Mouse (Mus musculus) kidney, adult 2 months (tissue): ENCODE measurements around the gene Pum1. TPM values are rescaled to one million over a fixed set of nuclear protein-coding genes. Genes with fewer than 3 reads are reported as not detected.

ENCODE experiments used
- DNase-seq: peaks from one replicate; pipeline ENCODE4 v3.0.0; 2021
- H3K27ac ChIP-seq: fragments of 200-500 bp; 2 replicates; pipeline ENCODE4 v1.5.1; 2012; ENCODE audit warnings: low read depth, low read length, control low read depth, inconsistent platforms; ENCODE audit not compliant: insufficient read depth
- H3K27me3 ChIP-seq: fragments of 200-500 bp; replicated peaks from 2 replicates; pipeline ENCODE4 v1.6.1; 2012; ENCODE audit warnings: mild to moderate bottlenecking, moderate library complexity, low read length, inconsistent platforms; ENCODE audit not compliant: control insufficient read depth, insufficient read depth
- H3K36me3 ChIP-seq: fragments of 200-500 bp; 2 replicates; pipeline ENCODE4 v1.6.1; 2012; ENCODE audit warnings: mild to moderate bottlenecking, moderate library complexity, low read length, inconsistent platforms; ENCODE audit not compliant: control insufficient read depth, insufficient read depth
- H3K4me1 ChIP-seq: fragments of 200-500 bp; 2 replicates; pipeline ENCODE4 v1.6.1; 2011; ENCODE audit warnings: low read length; ENCODE audit not compliant: control insufficient read depth, insufficient read depth
- H3K4me3 ChIP-seq: fragments of 200-500 bp; 2 replicates; pipeline ENCODE4 v1.5.1; 2011; ENCODE audit warnings: mild to moderate bottlenecking, low read depth, low read length, control low read depth; ENCODE audit not compliant: insufficient read depth
- CTCF ChIP-seq: fragments of 200-500 bp; conservative IDR thresholded peaks from 2 replicates; pipeline ENCODE4 v1.5.1; 2011; ENCODE audit warnings: low read depth, mild to moderate bottlenecking, control low read depth, low read length, moderate library complexity, mixed read lengths; ENCODE audit not compliant: insufficient read depth, insufficient read length
- POLR2A ChIP-seq: fragments of 200-500 bp; IDR thresholded peaks from one replicate; pipeline ENCODE4 v1.6.1; 2011; ENCODE audit warnings: low read depth, low read length, control low read depth
- WGBS: fragments of 180-500 bp; shearing (Covaris S2); methylation state at CpG from one replicate; pipeline ENCODE4 v1.1.7; 2018; 5-methylcytosine and 5-hydroxymethylcytosine counted together
- polyA plus RNA-seq: library from polyadenylated mRNA; depleted of rRNA; stranded (reverse); fragments of >200 nt; gene quantifications from 2 replicates; pipeline ENCODE4 v1.2.3, GENCODE M21; 2012

The Pum1 gene
- polyA plus RNA-seq, 1 experiment = 45.9 TPM

DNA sequence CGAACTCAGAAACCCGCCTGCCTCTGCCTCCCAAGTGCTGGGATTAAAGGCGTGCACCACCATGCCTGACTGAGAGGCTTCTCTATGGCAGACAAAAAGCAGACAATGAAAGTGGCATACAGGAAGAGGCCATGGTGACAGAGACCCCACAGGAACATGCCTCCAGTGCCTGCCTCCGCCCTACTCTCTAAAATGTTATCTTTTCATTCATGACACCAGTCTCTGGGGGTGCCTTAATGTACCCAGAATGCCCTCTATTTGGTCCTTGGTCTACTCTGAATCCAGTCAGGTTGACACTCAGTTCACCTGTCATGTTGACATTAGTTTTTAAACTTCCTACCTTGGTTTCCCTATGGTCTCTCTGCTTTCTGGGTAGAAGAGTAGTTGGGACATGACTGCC, 41.5 kb downstream of the Pum1 start:
- Histone ChIP-seq H3K4me1 (peaks cover 35% of the 10 kb centered on the region), H3K4me3 (no peak overlapping the region), H3K36me3 (no peaks in the 10 kb centered on the region; the same call in 1 of the 2 replicates), H3K27ac (no peak overlapping the region), H3K27me3 (no peaks in the 10 kb centered on the region)
- DNase-seq = no peak
- 93% methylated on average over 4 of the region's 4 CpGs for WGBS
- no peak for TF ChIP-seq CTCF
- no peak for TF ChIP-seq POLR2A

- H3K4me3 ChIP-seq = no peak overlapping the region
- no peaks in the 10 kb centered on the region; the same call in 1 of the 2 replicates for H3K36me3 ChIP-seq
- TF ChIP-seq POLR2A (no peak), CTCF (no peak)
- 40% methylated on average over 3 of the region's 3 CpGs for WGBS
- no peaks in the 10 kb centered on the region for H3K27me3 ChIP-seq
- H3K27ac ChIP-seq = peak overlapping the region; percentile 60; the same call in 1 of the 2 replicates
- peak; percentile 58 for DNase-seq
- peaks cover 35% of the 10 kb centered on the region for H3K4me1 ChIP-seq
Measured at GRCm38 (mm10) chr4:130706215-130707000, 43.3 kb downstream of the Pum1 start.

GRCm38 (mm10) chr4:130711353-130711848, 48.3 kb downstream of the Pum1 start:
- WGBS = 43% methylated on average over 5 of the region's 5 CpGs
- no peak for DNase-seq
- Histone ChIP-seq H3K27me3 (no peaks in the 10 kb centered on the region), H3K27ac (no peak overlapping the region), H3K4me1 (peaks cover 43% of the 10 kb centered on the region), H3K36me3 (no peaks in the 10 kb centered on the region), H3K4me3 (no peak overlapping the region)
- no peak for TF ChIP-seq POLR2A
- TF ChIP-seq CTCF = no peak

DNA sequence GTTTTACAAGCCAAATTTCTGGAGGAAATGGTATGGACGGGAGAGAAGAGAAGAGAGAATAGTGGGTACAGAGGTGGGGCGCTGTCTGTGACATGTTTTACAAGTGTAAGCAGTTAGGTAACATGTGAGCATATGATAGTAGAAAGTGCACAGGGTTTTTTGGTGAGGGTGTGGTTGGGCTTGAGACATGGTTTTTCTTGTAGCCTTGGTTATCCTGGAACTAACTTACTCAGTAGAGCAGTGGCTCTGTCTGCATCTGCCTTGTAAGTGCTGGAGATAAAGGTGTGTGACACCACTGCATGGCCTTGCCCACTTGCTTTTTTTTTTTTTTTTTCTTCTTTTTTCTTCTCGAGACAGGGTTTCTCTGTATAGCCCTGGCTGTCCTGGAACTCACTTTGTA, 49.2 kb downstream of the Pum1 start:
- Histone ChIP-seq H3K27ac (no peak overlapping the region), H3K4me3 (no peak overlapping the region), H3K4me1 (peaks cover 41% of the 10 kb centered on the region), H3K36me3 (no peaks in the 10 kb centered on the region), H3K27me3 (no peaks in the 10 kb centered on the region)
- DNase-seq = no peak
- WGBS = 75% methylated on average over 3 of the region's 3 CpGs
- TF ChIP-seq CTCF (no peak), POLR2A (no peak)

GRCm38 (mm10) chr4:130713430-130713829, 50.3 kb downstream of the Pum1 start:
- 0 out of 2 replicates have a peak overlapping the region, but pooled peaks have one; percentile 14 for H3K27ac ChIP-seq
- TF ChIP-seq CTCF (no peak), POLR2A (no peak)
- H3K4me1 ChIP-seq = peaks cover 41% of the 10 kb centered on the region
- H3K36me3 ChIP-seq = no peaks in the 10 kb centered on the region; the same call in 1 of the 2 replicates
- 60% methylated on average over 5 of the region's 5 CpGs for WGBS
- H3K4me3 ChIP-seq = no peak overlapping the region
- no peaks in the 10 kb centered on the region for H3K27me3 ChIP-seq
- no peak for DNase-seq

DNA sequence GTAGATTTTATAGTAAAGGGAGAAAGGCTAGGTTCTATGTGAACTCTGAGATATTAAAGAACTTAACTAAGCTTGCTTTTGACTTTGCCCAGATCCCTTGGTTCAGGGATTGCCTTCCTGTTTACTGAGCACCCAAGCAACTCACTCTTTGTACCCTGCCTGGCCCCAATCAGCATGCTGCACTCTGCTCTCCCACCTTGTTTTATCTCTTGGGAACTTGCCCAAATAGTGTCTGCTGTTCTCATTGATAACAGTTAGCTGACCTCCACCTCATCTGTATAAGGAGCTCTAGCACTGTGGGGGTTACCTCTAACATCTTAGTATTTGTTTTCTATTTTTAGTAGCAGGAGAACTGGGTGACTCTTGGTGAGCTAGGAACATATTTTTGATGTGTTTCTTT, 52.0 kb downstream of the Pum1 start:
- DNase-seq = peak; percentile 70
- Histone ChIP-seq H3K36me3 (peaks cover 2% of the 10 kb centered on the region; the same call in 1 of the 2 replicates), H3K27me3 (no peaks in the 10 kb centered on the region), H3K4me3 (no peak overlapping the region), H3K4me1 (peaks cover 43% of the 10 kb centered on the region), H3K27ac (peak overlapping the region; percentile 99)
- no peak for TF ChIP-seq POLR2A
- TF ChIP-seq CTCF = no peak

DNA sequence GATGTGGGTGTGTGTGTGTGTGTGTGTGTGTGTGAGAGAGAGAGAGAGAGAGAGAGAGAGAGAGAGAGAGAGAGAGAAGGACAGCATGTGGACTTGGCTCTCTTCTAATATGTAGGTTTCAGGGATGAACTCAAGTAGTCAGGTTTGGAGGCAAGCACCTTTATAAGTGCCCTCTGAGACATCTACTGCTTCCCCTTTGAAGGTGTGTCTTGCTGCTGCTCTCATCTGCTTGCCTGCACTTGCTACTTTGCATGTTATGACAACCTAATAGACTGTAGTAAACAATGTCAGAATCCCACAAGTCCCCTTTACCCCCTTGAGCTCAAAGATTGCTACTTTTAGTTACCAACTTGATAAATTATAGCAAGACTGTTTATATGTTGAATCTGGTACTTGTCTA, 52.5 kb downstream of the Pum1 start:
- peak overlapping the region; percentile 59; the same call in 1 of the 2 replicates for H3K27ac ChIP-seq
- TF ChIP-seq CTCF (no peak), POLR2A (no peak)

More for the DNA sequence above, 52.5 kb downstream of the Pum1 start:
- Histone ChIP-seq H3K36me3 (peaks cover 2% of the 10 kb centered on the region; the same call in 1 of the 2 replicates), H3K4me1 (peaks cover 45% of the 10 kb centered on the region), H3K4me3 (no peak overlapping the region), H3K27me3 (no peaks in the 10 kb centered on the region)
- no peak for DNase-seq
